Mouse (Mus musculus) thymus, adult 2 months (tissue): Measurements from ENCODE around the gene C1qtnf1.

Experiments
- CTCF ChIP-seq: fragments of 200-500 bp; IDR thresholded peaks from 2 replicates; pipeline ENCODE4 v1.5.1; 2012; ENCODE audit warnings: mild to moderate bottlenecking, control low read depth, low read length, moderate library complexity, borderline replicate concordance; ENCODE audit not compliant: control insufficient read depth, poor library complexity, insufficient read depth; ENCODE audit errors: extremely low read depth
- POLR2A ChIP-seq: fragments of 200-500 bp; IDR thresholded peaks from 2 replicates; pipeline ENCODE4 v1.6.1; 2012; ENCODE audit warnings: mild to moderate bottlenecking, low read length, control low read depth, moderate library complexity; ENCODE audit not compliant: control insufficient read depth, poor library complexity, insufficient read depth; ENCODE audit errors: extremely low read depth

DNA sequence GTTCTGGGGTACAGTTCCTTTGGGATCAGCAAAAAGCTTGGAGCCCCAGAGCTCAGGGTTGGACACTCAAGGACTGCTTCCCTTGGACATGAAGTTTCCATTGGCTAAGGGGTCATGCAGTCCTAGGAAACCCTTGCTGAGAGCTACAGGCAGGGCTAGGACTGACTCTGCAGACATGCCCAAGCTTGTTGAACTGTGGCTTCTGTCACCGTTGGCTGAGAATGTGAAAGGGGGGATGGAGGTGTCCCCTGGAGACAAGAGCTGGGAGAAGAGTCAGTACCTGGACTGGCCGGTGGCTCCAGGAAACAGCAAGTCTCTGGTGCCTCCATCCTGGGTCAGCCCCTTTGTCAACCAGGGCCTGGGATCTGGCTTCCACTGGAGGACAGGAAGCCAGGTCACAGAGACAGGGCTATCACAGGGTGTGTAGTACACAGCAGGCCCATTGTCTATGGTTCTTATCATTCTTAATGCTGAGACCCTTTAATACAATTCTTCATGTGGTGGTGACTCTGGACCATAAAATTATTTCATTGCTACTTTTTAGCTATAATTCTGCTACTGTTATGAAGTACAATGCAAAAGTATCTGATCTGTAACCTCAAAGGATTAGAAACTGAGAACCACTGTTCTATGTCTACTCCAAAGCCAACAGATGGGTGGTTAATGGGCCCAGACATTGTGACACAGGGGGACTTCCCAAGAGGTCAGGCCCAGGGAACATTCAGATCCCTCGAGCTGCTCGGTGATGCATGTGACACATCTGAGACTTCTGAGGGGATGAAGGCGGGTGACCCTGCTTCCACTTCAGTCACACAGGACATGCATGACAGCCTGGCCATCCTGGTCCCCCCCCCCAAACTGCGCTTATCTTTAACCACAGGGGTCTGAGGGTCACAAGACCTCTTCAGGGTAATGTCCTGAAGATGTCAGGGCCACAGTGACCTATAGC lies 23.8 kb upstream of the C1qtnf1 start:
- TF ChIP-seq POLR2A (no peak), CTCF (no peak)
